Mouse (Mus musculus) adipocyte (in vitro differentiated cells): Measurements from ENCODE around the gene Ifnar2.

Experiments
- DNase-seq: peaks from one replicate; pipeline ENCODE4 v3.0.0-alpha.2; 2016; ENCODE audit warnings: low spot score

Ifnar2 gene

DNA sequence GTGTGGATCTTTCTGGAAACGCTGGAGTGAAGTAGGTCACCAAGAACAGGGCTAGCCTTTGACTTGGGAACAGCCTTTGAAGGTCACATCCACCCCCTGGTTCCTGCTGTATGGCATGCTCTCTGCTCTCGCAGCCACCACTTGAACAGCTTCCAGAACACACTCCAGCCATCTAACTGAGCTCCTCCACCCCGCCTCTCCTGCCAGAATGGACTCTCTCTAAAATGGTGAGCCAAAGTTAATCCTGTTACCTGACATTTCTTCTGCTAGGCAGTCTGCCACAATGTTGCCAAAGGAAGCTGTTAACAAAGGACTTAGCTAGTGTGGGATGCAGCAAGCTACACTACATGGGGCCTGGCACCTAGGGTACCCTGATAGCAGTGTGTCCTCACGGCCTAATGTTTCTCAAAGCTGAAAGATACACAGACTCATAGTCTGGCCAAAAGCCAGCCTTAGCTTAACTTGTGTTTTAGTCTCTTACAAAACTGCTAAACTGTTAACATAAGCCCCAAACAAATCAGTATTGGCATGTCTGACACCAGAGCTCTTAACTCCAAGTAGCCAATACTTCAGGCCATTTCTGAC lies 22.3 kb downstream of the Ifnar2 start:
- peak; percentile 72 for DNase-seq

DNA sequence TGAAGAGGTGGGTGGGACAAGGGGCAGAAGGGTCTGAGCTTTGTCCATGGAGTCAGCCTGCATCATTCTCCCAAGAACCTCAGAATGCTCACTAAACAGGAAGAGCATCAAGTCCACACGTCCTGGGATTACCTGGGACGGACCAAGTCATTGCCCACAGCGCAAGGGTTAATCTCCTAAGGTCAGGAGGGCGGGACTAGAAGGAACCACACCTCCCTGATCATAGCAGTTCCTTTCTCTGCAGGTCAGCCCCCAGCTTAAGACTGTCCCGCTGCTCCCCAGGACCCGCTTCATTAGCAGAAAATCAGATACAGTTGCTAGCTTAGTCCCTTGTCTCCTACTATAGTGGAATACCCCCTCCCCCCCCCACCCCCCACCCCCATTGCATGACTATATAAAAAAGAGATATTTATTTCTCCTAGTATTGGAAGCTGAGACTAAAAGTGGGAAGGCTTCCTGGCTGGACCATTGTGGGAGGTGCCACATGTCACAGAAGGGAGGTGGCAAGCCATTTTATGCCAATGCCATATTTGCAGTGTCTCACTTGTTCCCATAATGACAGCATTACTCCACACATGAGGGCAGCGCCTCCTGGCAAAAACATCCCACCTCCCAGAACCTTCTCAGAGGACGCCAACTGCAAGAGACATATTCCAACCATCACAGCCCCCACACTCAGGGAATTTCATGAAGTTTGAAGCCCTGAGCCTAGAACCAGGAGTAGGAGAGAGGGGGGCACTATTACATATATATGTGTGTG lies 23.2 kb downstream of the Ifnar2 start:
- DNase-seq: no peak

DNA sequence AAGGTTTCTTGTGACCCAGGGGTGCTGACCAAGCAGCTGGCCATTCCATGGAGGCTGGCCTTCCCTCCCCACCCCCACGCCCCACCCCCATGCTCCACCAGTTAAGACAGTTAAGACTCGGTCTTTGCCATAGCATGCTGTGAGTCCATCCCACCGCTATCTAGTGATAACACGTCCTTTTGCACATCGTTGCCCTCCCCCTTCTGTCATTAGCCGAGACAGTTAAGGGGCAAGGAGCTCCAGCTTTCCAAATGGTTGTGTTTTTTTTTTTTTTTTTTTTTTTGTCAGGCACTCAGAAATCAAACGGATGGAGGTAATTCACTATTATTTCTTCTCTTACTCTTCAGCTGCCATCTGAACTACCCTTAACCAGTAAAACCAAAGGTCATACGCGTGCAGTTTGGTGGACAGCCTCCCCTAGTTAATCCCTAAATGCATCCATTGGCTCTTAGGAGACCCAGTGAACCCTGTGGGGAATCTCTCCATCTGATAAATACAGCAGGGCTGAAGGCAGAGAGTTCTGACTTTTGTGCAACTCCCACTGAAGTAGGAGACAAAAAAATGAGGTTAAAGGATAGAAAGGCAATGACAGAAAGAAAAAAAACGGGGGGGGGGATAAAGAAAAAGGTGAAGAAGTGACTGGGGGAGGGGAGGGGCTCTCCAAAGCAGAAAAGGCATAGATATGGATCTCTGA lies 24.4 kb downstream of the Ifnar2 start:
- no peak for DNase-seq

GRCm38 (mm10) chr16:91398030-91398429 lies 25.4 kb downstream of the Ifnar2 start:
- no peak for DNase-seq

GRCm38 (mm10) chr16:91398944-91399343 lies 26.4 kb downstream of the Ifnar2 start:
- DNase-seq: no peak

GRCm38 (mm10) chr16:91401569-91402165 lies 29.1 kb downstream of the Ifnar2 start:
- no peak for DNase-seq

DNA sequence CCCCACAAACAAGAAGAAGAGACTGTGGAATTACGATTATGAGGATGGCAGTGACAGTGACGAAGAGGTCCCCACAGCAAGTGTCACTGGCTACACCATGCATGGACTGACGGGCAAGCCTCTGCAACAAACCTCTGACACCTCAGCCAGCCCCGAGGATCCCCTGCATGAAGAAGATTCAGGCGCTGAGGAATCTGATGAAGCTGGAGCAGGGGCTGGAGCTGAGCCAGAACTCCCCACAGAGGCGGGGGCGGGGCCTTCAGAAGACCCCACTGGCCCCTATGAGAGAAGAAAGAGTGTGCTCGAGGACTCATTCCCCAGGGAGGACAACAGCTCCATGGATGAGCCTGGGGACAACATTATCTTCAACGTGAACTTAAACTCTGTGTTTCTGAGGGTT lies 31.2 kb downstream of the Ifnar2 start:
- no peak for DNase-seq

DNA sequence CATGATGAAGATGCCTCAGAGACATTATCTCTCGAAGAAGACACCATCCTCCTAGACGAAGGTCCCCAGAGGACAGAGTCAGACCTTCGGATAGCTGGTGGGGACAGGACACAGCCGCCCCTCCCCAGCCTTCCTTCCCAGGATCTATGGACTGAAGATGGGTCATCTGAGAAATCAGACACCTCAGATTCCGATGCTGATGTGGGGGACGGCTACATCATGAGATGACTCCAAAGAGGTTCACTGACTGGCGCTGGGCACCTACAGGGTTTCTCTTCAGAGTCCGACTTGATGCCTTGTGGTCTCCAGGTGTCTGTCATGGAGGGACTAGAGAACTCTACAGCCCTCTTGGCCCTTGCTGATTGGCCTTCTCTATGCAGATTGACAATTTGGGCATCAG lies 31.6 kb downstream of the Ifnar2 start:
- DNase-seq: no peak

DNA sequence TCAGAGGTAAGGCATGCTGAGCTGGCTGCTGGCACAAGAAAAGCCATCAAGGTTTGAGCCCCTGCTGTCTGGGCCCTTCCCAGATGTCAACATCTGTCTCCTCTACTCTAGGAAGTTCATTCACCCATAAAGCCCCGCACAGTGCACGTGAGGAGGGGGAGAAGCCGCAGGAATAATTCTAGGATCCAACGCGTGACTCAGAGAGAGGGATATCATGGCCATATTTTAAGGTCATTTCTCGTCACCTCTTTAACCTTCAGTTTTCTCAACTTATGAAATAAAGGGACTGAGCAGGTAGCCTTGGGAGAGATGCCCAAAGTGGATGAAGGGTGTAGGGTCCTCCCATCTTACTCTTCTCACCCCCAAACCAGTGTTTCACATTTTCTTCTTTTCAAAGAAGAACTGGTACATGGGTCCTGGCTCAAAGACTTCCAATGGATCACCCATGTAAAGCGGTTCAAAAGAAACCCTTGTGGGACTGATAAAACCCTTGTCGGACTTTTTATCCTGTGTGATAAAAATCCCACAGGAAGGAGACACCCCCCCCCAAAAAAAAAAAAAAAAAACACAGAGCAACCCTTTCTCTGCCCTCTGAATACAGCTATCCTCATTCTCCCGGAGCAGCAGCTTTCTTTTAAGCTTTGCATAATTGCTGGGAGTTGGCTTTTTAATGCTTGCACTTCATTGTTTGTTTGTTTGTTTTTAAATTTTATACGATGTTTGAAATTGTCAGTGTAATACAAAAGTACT lies 32.4 kb downstream of the Ifnar2 start:
- no peak for DNase-seq

- peak; percentile 83 for DNase-seq
Measured at GRCm38 (mm10) chr16:91405640-91406584, 33.3 kb downstream of the Ifnar2 start, which contains the start of gene Il10rb. TSS of gene Il10rb (plus strand) at chr16:91406164.

GRCm38 (mm10) chr16:91406585-91407220 lies 34.1 kb downstream of the Ifnar2 start:
- peak; percentile 93 for DNase-seq

GRCm38 (mm10) chr16:91413102-91413844 lies 40.7 kb downstream of the Ifnar2 start:
- no peak for DNase-seq

DNA sequence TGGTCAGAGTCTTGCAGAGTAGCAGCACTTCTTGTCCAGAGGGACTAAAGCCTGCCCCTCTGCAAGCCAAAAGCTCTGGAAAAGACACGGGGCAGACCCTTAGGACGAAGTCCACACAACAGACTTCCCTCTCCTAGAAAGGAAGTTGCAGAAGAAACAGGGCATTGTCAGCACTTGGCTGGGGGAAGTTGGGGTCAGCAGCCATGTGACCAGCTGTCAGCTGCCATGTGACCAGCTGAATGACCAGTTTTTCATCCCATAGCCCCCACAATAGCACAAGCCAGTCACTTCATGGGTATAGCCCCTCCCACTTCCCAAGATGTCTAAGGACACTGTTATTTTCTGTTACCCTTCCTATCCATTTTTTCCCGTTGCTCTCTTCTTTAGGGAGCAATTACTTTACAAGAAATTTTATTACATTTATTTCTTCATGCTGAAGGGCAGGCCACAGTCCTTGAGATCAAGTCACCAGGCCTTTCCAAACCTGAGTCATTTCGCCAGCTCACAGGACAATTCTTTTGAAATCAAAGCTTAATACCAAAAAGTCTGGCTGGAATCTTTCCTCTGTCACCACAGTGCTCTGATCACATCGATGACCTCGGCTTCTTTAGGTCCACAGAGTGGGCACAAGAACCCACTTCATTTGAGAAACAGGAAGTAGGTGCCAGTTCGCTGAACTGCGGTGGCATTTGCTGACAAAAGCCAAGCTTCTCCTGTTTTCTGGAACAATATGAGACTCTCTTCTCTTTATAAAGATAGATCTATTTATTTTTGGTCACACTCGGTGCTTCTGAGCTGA lies 43.0 kb downstream of the Ifnar2 start:
- no peak for DNase-seq

DNA sequence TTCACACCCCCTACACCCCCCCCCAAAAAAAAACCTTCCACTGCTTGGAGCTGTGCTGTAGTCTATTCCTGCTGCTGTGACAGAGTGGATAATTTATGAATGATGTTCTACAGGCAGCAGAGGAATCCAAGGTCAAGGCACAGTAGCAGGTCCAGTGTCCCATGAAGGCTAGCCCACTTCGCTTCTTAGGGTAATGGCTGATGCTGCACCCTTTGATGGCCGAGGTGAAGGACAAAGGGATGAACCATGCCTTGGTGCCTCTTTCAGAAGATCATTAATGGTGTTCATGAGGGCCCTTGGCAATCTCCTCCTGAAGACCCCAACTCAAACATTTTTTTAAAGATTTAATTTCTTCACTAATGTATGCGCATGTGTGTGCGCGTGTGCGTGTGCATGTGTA lies 43.8 kb downstream of the Ifnar2 start:
- DNase-seq: no peak

GRCm38 (mm10) chr16:91416938-91417337 lies 44.4 kb downstream of the Ifnar2 start:
- DNase-seq: no peak

DNA sequence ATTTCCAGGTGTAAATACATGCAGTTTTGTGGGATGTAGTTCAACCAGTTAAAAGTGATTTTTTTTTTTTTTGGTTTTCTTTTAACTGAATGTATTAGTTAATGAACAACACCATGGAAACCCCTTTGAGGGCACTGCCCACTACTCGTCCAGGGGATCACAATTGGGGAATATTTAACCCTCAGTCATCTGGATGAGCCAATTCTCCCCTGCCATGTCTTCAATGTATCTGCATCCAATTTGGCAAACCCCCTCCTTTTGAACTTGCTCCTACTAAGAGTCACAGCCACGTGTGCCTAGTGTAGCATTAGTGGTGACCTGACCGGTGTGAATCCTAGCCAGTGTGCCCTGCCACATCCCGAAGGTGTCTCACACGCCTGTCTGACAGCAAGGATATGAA lies 45.9 kb downstream of the Ifnar2 start:
- DNase-seq: no peak

- no peak for DNase-seq
Measured at GRCm38 (mm10) chr16:91425816-91426215, 53.2 kb downstream of the Ifnar2 start.

- no peak for DNase-seq
Measured at GRCm38 (mm10) chr16:91426586-91426985, 54.0 kb downstream of the Ifnar2 start.

GRCm38 (mm10) chr16:91427461-91427860 lies 54.9 kb downstream of the Ifnar2 start:
- no peak for DNase-seq
